Mouse (Mus musculus): Measurements from ENCODE around the gene Faf2. TPM values are rescaled to one million over a fixed set of nuclear protein-coding genes. Genes with fewer than 3 reads are reported as not detected.

Gene Faf2
- 86.9 and 98.5 TPM in 2 replicates for polyA plus RNA-seq (2014; fragmentation: Nextera tagmentation; extraction: Ambion mirVana)

DNA sequence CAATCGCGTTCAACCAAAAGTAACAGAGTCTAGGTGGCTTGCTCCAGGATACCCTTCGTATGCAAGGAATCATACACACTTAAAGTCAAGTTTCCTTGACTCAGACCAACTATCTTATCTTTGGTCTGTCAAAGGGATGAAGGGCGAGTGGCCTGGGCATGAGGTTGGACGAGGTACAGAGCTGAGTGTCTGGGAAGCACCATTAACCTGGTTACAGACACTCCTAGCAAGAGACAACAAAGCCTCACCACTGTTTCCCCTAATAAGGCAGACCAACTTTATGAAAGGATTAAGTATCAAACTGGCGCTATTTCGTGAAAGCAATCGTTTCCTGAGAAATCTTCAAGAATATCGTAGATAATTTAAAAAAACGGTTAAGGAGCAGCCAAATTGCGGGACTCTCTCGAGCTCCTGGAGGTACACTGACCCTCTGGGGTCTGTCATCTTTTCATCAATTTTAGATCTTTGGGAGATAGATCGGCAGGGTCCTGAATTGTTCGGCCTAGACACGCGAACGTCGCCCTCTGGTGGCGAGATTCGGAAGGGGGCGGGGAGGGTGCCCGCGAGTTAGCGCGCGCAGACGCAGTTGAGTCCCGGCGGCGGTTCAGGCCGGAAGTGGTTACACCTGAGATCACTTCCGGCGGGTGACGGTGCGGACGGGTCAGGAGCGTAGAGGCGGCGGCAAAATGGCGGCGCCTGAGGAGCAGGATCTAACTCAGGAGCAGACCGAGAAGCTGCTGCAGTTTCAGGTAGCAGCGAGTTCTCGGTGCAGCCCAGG is at the start of gene Faf2:
TSS of gene Faf2 (plus strand) at position 630 of the 778 bp plus-strand sequence.
- peak within 1 kb of the TSS; percentile 82 for H3K9ac ChIP-seq (replicated peaks; ENCODE audit: low read length)
- H3K4me3 ChIP-seq (replicated peaks; ENCODE audit: low read depth, low read length) = peak within 1 kb of the TSS; percentile 88
- H3K9me3 ChIP-seq (ENCODE audit: control insufficient read depth, low read length) = no peaks in the 10 kb centered on the region
- H3K27ac ChIP-seq (replicated peaks; ENCODE audit: low read depth, low read length) = peak within 1 kb of the TSS; percentile 89
- H3K27me3 ChIP-seq (ENCODE audit: control insufficient read depth, insufficient read depth, low read length) = no peaks in the 10 kb centered on the region
- H3K36me3 ChIP-seq (ENCODE audit: control insufficient read depth, insufficient read depth, low read length) = no peaks in the 10 kb centered on the region
- 11% methylated on average over 44 of the region's 44 CpGs for WGBS
- DNase-seq (peak; percentile 99), ATAC-seq (ENCODE audit: low FRiP score, low TSS enrichment) (peak; percentile 99)
- peak within 1 kb of the TSS; percentile 74 for H3K4me2 ChIP-seq (ENCODE audit: low read length)
- peaks cover 14% of the 10 kb centered on the region for H3K4me1 ChIP-seq (ENCODE audit: control insufficient read depth, insufficient read depth, low read length)

DNA sequence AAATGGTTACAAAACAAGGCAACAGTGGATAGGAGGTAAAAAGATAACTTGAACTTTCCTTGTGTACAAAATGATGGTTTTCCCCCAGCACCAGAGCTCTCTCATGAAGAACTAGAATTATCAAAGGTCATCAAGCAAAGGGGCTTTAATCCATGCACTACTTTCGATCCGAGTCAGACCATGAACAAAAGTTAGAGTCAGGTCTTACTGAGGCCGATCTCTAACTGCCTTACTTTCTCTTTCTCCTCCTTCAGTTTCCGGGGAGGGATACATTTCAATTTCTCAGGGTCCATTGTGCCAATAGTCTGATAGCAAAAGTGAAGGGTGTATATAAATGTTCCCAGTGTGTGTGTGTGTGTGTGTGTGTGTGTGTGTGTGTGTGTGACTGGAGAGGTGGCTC is 49.0 kb upstream of the Faf2 start:
- ATAC-seq (ENCODE audit: low FRiP score, low TSS enrichment) (no peak), DNase-seq (no peak)
- Histone ChIP-seq H3K9ac (replicated peaks; ENCODE audit: low read length) (no peak overlapping the region), H3K4me1 (ENCODE audit: control insufficient read depth, insufficient read depth, low read length) (peaks cover 14% of the 10 kb centered on the region), H3K27me3 (ENCODE audit: control insufficient read depth, insufficient read depth, low read length) (no peaks in the 10 kb centered on the region), H3K27ac (replicated peaks; ENCODE audit: low read depth, low read length) (no peak overlapping the region), H3K4me2 (ENCODE audit: low read length) (no peak overlapping the region), H3K4me3 (replicated peaks; ENCODE audit: low read depth, low read length) (no peak overlapping the region), H3K9me3 (ENCODE audit: control insufficient read depth, low read length) (no peaks in the 10 kb centered on the region), H3K36me3 (ENCODE audit: control insufficient read depth, insufficient read depth, low read length) (no peaks in the 10 kb centered on the region)
- WGBS = 81% methylated on average over 4 of the region's 4 CpGs

DNA sequence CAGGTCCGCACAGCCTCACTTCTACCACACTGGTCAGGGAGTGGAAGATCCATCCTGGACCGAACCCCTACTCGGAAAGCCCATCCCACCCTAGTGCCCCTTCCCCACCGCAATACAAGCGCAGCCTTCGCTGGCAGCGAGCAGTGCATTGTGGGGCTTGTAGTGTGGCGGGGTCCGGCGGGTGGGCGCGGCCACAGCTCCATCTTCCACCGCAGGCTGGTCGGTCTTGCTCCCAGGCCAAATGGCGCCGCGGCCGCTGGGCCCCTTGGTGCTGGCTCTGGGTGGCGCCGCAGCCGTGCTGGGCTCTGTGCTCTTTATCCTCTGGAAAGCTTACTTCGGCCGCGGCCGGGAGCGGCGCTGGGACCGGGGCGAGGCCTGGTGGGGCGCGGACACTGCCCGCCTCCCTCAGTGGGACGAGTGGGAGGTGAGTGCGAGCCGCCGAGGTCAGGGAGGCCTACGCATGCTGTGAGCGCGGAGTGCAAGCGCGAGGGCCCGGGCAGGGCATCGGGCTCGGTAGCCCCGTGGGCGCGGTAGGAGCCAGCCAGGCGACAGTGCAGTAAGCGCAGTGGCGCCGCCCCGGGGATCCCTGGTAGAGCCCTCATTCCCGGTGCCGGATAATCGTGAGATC is 46.6 kb upstream of the Faf2 start, which contains the start of gene Arl10:
TSS of gene Arl10 (plus strand) at position 162 of the 628 bp plus-strand sequence.
- Histone ChIP-seq H3K36me3 (ENCODE audit: control insufficient read depth, insufficient read depth, low read length) (peaks cover 21% of the 10 kb centered on the region), H3K4me3 (replicated peaks; ENCODE audit: low read depth, low read length) (peak within 1 kb of the TSS; percentile 98), H3K27me3 (ENCODE audit: control insufficient read depth, insufficient read depth, low read length) (no peaks in the 10 kb centered on the region), H3K9me3 (ENCODE audit: control insufficient read depth, low read length) (no peaks in the 10 kb centered on the region), H3K4me2 (ENCODE audit: low read length) (peak within 1 kb of the TSS; percentile 93), H3K9ac (replicated peaks; ENCODE audit: low read length) (peak within 1 kb of the TSS; percentile 82), H3K4me1 (ENCODE audit: control insufficient read depth, insufficient read depth, low read length) (peaks cover 14% of the 10 kb centered on the region), H3K27ac (replicated peaks; ENCODE audit: low read depth, low read length) (peak within 1 kb of the TSS; percentile 75)
- peak; percentile 89 for DNase-seq
- WGBS = under 1% methylated on average over 55 of the region's 55 CpGs
- ATAC-seq (ENCODE audit: low FRiP score, low TSS enrichment) = peak; percentile 91

DNA sequence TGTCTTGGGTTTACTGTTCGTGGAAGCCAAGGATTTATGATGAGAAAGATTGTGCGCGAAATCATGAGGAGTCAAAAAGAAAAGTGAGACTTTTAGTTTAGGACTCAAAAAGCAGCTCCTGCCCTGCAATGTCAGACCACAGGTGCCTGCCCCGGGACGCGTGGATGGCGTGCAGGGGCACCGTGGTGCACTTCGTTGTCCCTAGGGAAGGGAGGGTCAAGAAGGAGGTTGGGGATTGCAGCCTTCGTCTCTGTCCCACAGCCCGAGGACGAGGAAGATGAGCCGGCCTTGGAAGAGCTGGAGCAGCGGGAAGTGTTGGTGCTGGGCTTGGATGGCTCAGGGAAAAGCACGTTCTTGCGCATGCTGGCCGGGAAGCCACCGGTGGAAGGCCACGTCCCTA is 46.1 kb upstream of the Faf2 start:
- peak; percentile 24; the same call in 1 of the 2 replicates for ATAC-seq (ENCODE audit: low FRiP score, low TSS enrichment)
- Histone ChIP-seq H3K9ac (replicated peaks; ENCODE audit: low read length) (peak overlapping the region; percentile 82), H3K27ac (replicated peaks; ENCODE audit: low read depth, low read length) (peak overlapping the region; percentile 57; the same call in 1 of the 2 replicates), H3K27me3 (ENCODE audit: control insufficient read depth, insufficient read depth, low read length) (no peaks in the 10 kb centered on the region), H3K4me1 (ENCODE audit: control insufficient read depth, insufficient read depth, low read length) (peaks cover 14% of the 10 kb centered on the region), H3K4me2 (ENCODE audit: low read length) (peak overlapping the region; percentile 93), H3K4me3 (replicated peaks; ENCODE audit: low read depth, low read length) (peak overlapping the region; percentile 98), H3K9me3 (ENCODE audit: control insufficient read depth, low read length) (no peaks in the 10 kb centered on the region), H3K36me3 (ENCODE audit: control insufficient read depth, insufficient read depth, low read length) (peaks cover 24% of the 10 kb centered on the region)
- 4% methylated on average over 19 of the region's 19 CpGs for WGBS
- peak; percentile 30 for DNase-seq

DNA sequence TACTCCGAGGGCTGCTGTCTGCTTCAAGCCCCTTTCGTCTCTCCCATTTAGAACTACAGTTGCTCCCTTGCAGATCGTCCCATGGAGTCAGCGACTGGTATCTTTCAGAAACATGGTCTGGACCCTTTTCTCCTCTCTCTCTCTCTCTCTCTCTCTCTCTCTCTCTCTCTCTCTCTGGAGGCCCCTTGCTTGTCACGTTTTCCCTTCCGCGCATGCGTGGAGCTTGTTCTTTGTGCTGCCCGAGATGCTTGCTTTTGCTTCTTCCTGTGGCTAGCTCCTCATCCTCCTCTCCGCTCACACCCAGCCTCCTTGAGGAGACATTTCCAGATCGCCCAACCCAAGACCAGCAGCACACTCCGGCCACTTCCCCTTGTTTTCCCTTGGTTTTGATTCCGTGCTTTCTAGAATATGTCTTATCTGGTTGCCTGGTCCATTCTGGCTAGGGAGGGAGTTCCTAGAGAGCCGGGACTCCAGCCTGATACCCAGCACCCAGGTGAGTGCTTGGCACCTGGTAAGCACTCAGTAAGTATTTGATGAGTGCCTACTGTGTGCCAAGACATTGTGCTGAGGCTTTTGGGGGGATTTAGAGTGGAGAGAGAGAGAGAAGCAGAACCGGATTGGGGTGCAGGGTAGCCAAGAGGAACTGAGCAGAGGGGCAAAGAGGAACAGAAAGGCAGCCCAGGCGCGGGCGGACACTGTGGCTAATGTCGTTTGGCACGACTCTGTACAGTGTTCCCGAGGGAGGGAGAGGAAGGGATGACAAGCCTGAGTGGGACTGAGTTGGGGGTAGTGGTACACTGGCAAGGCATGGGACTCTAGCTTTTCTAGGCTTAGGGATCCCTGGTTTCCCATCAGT is 43.7 kb upstream of the Faf2 start:
- H3K9ac ChIP-seq (replicated peaks; ENCODE audit: low read length) = no peak overlapping the region
- no peak overlapping the region for H3K4me3 ChIP-seq (replicated peaks; ENCODE audit: low read depth, low read length)
- no peaks in the 10 kb centered on the region for H3K27me3 ChIP-seq (ENCODE audit: control insufficient read depth, insufficient read depth, low read length)
- no peak for ATAC-seq (ENCODE audit: low FRiP score, low TSS enrichment)
- 86% methylated on average over 21 of the region's 21 CpGs for WGBS
- DNase-seq = no peak
- H3K4me2 ChIP-seq (ENCODE audit: low read length) = 0 out of 2 replicates have a peak overlapping the region, but pooled peaks have one; percentile 4
- H3K36me3 ChIP-seq (ENCODE audit: control insufficient read depth, insufficient read depth, low read length) = peaks cover 48% of the 10 kb centered on the region
- H3K9me3 ChIP-seq (ENCODE audit: control insufficient read depth, low read length) = no peaks in the 10 kb centered on the region
- H3K27ac ChIP-seq (replicated peaks; ENCODE audit: low read depth, low read length) = no peak overlapping the region
- H3K4me1 ChIP-seq (ENCODE audit: control insufficient read depth, insufficient read depth, low read length) = peaks cover 14% of the 10 kb centered on the region

DNA sequence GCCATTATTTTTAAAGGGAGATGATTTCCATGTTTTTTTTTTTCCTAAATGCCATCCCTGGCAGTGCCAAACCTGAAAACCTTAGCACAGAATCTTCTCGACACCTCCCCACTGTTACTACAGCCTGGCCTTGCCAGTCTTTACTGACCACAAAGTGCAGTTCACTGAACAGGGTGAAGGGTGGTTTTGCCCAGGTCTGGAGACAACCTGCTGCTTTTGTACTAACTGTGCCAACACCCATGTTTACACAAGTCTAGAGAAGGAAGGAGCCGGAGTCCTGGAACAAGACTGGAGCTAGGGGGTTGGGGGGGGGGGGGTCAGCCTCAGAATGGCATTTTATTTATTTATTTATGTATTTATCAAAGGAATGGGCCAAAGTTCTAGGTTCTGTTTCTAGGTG is 40.2 kb upstream of the Faf2 start:
- Histone ChIP-seq H3K4me2 (ENCODE audit: low read length) (no peak overlapping the region), H3K4me1 (ENCODE audit: control insufficient read depth, insufficient read depth, low read length) (peaks cover 4% of the 10 kb centered on the region; the same call in 1 of the 2 replicates), H3K9me3 (ENCODE audit: control insufficient read depth, low read length) (no peaks in the 10 kb centered on the region), H3K4me3 (replicated peaks; ENCODE audit: low read depth, low read length) (no peak overlapping the region), H3K36me3 (ENCODE audit: control insufficient read depth, insufficient read depth, low read length) (peaks cover 82% of the 10 kb centered on the region), H3K27ac (replicated peaks; ENCODE audit: low read depth, low read length) (no peak overlapping the region), H3K9ac (replicated peaks; ENCODE audit: low read length) (no peak overlapping the region), H3K27me3 (ENCODE audit: control insufficient read depth, insufficient read depth, low read length) (no peaks in the 10 kb centered on the region)
- WGBS = 90% methylated on average over 2 of the region's 2 CpGs
- DNase-seq (no peak), ATAC-seq (ENCODE audit: low FRiP score, low TSS enrichment) (no peak)

DNA sequence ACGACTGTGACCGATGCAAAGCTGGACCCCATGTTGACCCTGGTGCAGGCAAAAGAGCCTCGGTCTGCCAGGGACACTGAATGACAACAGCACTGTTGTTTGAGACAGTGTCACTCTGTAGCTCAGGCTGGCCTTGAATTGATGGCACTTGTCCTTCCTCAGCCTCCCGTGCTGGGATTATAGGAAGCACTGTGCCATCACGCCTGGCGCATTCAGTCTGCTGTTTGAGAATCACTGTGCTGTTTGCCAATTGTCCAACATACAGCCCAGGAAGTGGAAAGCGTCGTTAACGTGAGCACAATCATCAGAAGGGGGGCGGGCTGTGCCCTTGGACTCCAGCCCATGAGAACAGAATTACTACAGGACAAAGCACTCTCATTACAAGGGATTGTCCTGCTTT is 39.5 kb upstream of the Faf2 start:
- no peak overlapping the region for H3K9ac ChIP-seq (replicated peaks; ENCODE audit: low read length)
- ATAC-seq (ENCODE audit: low FRiP score, low TSS enrichment) (no peak), DNase-seq (no peak)
- WGBS = 75% methylated on average over 10 of the region's 10 CpGs
- H3K9me3 ChIP-seq (ENCODE audit: control insufficient read depth, low read length) = no peaks in the 10 kb centered on the region
- peaks cover 89% of the 10 kb centered on the region for H3K36me3 ChIP-seq (ENCODE audit: control insufficient read depth, insufficient read depth, low read length)
- no peak overlapping the region for H3K4me3 ChIP-seq (replicated peaks; ENCODE audit: low read depth, low read length)
- no peaks in the 10 kb centered on the region for H3K4me1 ChIP-seq (ENCODE audit: control insufficient read depth, insufficient read depth, low read length)
- H3K27ac ChIP-seq (replicated peaks; ENCODE audit: low read depth, low read length) = no peak overlapping the region
- H3K27me3 ChIP-seq (ENCODE audit: control insufficient read depth, insufficient read depth, low read length) = no peaks in the 10 kb centered on the region
- H3K4me2 ChIP-seq (ENCODE audit: low read length) = no peak overlapping the region

DNA sequence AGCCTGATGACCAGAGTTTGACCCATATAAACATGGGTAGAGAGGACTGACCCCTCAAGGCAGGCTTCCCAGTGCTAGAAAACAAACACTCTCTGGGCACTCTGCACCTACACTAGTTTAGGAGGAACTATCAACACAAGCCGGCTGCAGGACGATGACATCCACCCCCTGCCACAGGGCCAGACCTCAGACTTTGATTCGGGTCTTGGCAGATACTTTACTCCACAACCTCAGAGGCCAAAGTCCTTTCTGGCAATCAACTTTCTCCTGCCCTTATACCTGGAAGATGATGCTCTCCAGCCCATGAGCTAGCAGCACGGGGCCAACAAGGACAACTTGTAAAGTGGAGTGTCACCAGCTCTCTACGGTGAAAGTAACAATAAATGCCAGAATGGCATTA is 38.7 kb upstream of the Faf2 start:
- Histone ChIP-seq H3K27me3 (ENCODE audit: control insufficient read depth, insufficient read depth, low read length) (no peaks in the 10 kb centered on the region), H3K4me1 (ENCODE audit: control insufficient read depth, insufficient read depth, low read length) (no peaks in the 10 kb centered on the region), H3K36me3 (ENCODE audit: control insufficient read depth, insufficient read depth, low read length) (peaks cover 89% of the 10 kb centered on the region), H3K9ac (replicated peaks; ENCODE audit: low read length) (no peak overlapping the region), H3K4me2 (ENCODE audit: low read length) (no peak overlapping the region), H3K27ac (replicated peaks; ENCODE audit: low read depth, low read length) (no peak overlapping the region), H3K9me3 (ENCODE audit: control insufficient read depth, low read length) (no peaks in the 10 kb centered on the region), H3K4me3 (replicated peaks; ENCODE audit: low read depth, low read length) (no peak overlapping the region)
- ATAC-seq (ENCODE audit: low FRiP score, low TSS enrichment) = no peak
- 93% methylated on average over 5 of the region's 5 CpGs for WGBS
- no peak for DNase-seq

Data from midbrain, embryonic 14.5 days (tissue).